Mouse (Mus musculus) heart, adult 2 months (tissue): ENCODE data around the gene Hpse2. TPM values are rescaled to one million over a fixed set of nuclear protein-coding genes. Genes with fewer than 3 reads are reported as not detected.

Experiments
- DNase-seq, 2 experiments: peaks; one replicate each; pipeline ENCODE4 v3.0.0; 2021
- H3K27ac ChIP-seq: fragments of 200-600 bp; 2 replicates; pipeline ENCODE4 v1.8.1; 2022
- H3K27me3 ChIP-seq: fragments of 200-500 bp; 2 replicates; pipeline ENCODE4 v1.6.1; 2012; ENCODE audit warnings: mild to moderate bottlenecking, low read length, inconsistent platforms, mixed read lengths; ENCODE audit not compliant: control insufficient read depth, insufficient read depth
- H3K36me3 ChIP-seq: fragments of 200-500 bp; 2 replicates; pipeline ENCODE4 v1.6.1; 2012; ENCODE audit warnings: low read length, inconsistent platforms; ENCODE audit not compliant: control insufficient read depth, insufficient read depth
- H3K4me1 ChIP-seq: fragments of 200-500 bp; 2 replicates; pipeline ENCODE4 v1.6.1; 2011; ENCODE audit warnings: low read length; ENCODE audit not compliant: control insufficient read depth, insufficient read depth
- H3K4me3 ChIP-seq: fragments of 200-600 bp; 2 replicates; pipeline ENCODE4 v1.8.1; 2022
- H3K79me2 ChIP-seq: fragments of 200-500 bp; replicated peaks from 2 replicates; pipeline ENCODE4 v1.6.1; 2012; ENCODE audit warnings: mild to moderate bottlenecking, inconsistent platforms, low read length, moderate library complexity, mixed read lengths; ENCODE audit not compliant: control insufficient read depth, insufficient read depth
- H3K9ac ChIP-seq: fragments of 200-500 bp; 2 replicates; pipeline ENCODE4 v1.6.1; 2012; ENCODE audit warnings: low read depth, mild to moderate bottlenecking, control low read depth, inconsistent platforms, low read length, mixed read lengths
- CTCF ChIP-seq: fragments of 200-600 bp; IDR thresholded peaks from 2 replicates; pipeline ENCODE4 v1.8.1; 2022; ENCODE audit warnings: antibody characterized with exemption, mild to moderate bottlenecking, moderate library complexity
- EP300 ChIP-seq: fragments of 200-500 bp; IDR thresholded peaks from 2 replicates; pipeline ENCODE4 v1.6.1; 2011; ENCODE audit warnings: low read depth, low read length, control low read depth; ENCODE audit not compliant: insufficient read depth
- POLR2A ChIP-seq: fragments of 200-500 bp; IDR thresholded peaks from 2 replicates; pipeline ENCODE4 v1.6.1; 2011; ENCODE audit warnings: mild to moderate bottlenecking, low read depth, low read length, control low read depth; ENCODE audit not compliant: insufficient read depth
- WGBS: fragments of 180-500 bp; shearing (Covaris S2); methylation state at CpG from one replicate; pipeline ENCODE4 v1.1.7; 2018; 5-methylcytosine and 5-hydroxymethylcytosine counted together
- intact Hi-C: fragments of 180-260 bp; cut with DNase I; formaldehyde crosslinking; loops from one replicate; pipeline ENCODE4 v1.15.1; 2025
- polyA plus RNA-seq: library from polyadenylated mRNA; depleted of rRNA; stranded (reverse); fragments of >200 nt; gene quantifications from 2 replicates; pipeline ENCODE4 v1.2.3, GENCODE M21; 2012
- total RNA-seq, 2 experiments: library from RNA; stranded (reverse); gene quantifications; 2 replicates each; pipeline ENCODE4 v1.2.3; 2021

Gene Hpse2
- total and polyA plus RNA-seq, 3 experiments, result 0.14 to 0.25 TPM; not detected in 1

GRCm38 (mm10) chr19:42779531-42780155 lies 608.5 kb downstream of the Hpse2 start, which contains the start of gene Hps1:
Hps1 (minus strand) TSS chr19:42779978.
- no peaks in the 10 kb centered on the region for H3K36me3 ChIP-seq
- H3K27ac ChIP-seq, result peak within 1 kb of the TSS; percentile 77
- H3K4me1 ChIP-seq, result no peaks in the 10 kb centered on the region
- peak within 1 kb of the TSS; percentile 47 for H3K4me3 ChIP-seq
- no peaks in the 10 kb centered on the region for H3K27me3 ChIP-seq
- WGBS, result 2% methylated on average over 43 of the region's 43 CpGs
- intact Hi-C loops, result loop anchor here (5.0 kb wide), 1 partner anchor 192 kb away; no protein-coding TSS in a partner anchor
- DNase-seq, result peak; percentile 89 to 92
- H3K9ac ChIP-seq, result peak within 1 kb of the TSS; percentile 68
- 0 out of 2 replicates have a peak, but pooled peaks have one; percentile 32 for TF ChIP-seq EP300
- peak; percentile 40 for TF ChIP-seq CTCF
- TF ChIP-seq POLR2A, result no peak
- H3K79me2 ChIP-seq, result no peaks in the 10 kb centered on the region

GRCm38 (mm10) chr19:42777801-42778200 lies 610.4 kb downstream of the Hpse2 start:
- H3K27me3 ChIP-seq, result no peaks in the 10 kb centered on the region
- no peak for TF ChIP-seq EP300
- peak; percentile 74 for TF ChIP-seq CTCF
- no peaks in the 10 kb centered on the region for H3K36me3 ChIP-seq
- H3K4me3 ChIP-seq, result no peak overlapping the region
- DNase-seq, result peak in 1 of 2 experiments; percentile 52
- intact Hi-C loops, result loop anchor here (2.0 to 5.0 kb wide), 2 partner anchors 25 to 190 kb away; partner anchors contain the start of gene Pyroxd2
- no peak overlapping the region for H3K27ac ChIP-seq
- H3K79me2 ChIP-seq, result no peaks in the 10 kb centered on the region
- no peaks in the 10 kb centered on the region for H3K4me1 ChIP-seq
- 77% methylated on average over 5 of the region's 5 CpGs for WGBS
- H3K9ac ChIP-seq, result no peak overlapping the region

GRCm38 (mm10) chr19:42776813-42777212 lies 611.3 kb downstream of the Hpse2 start:
- whole genome bisulfite sequencing, result 97% methylated on average over 1 of the region's 1 CpGs
- intact Hi-C loops, result loop anchor here (2.0 to 5.0 kb wide), 2 partner anchors 24 to 190 kb away; partner anchors contain the start of gene Pyroxd2
- no peak for TF ChIP-seq POLR2A
- TF ChIP-seq EP300, result no peak
- TF ChIP-seq CTCF, result peak; percentile 68
- Histone ChIP-seq H3K27ac (no peak overlapping the region), H3K4me3 (no peak overlapping the region), H3K79me2 (no peaks in the 10 kb centered on the region), H3K4me1 (no peaks in the 10 kb centered on the region), H3K9ac (no peak overlapping the region), H3K27me3 (no peaks in the 10 kb centered on the region), H3K36me3 (no peaks in the 10 kb centered on the region)
- no peak for DNase-seq

- no peaks in the 10 kb centered on the region for H3K36me3 ChIP-seq
- WGBS, result 68% methylated on average over 23 of the region's 23 CpGs
- no peak for DNase-seq
- intact Hi-C loops, result no loop called here
- H3K27ac ChIP-seq, result no peak overlapping the region
- no peaks in the 10 kb centered on the region for H3K4me1 ChIP-seq
- H3K9ac ChIP-seq, result no peak overlapping the region
- H3K4me3 ChIP-seq, result no peak overlapping the region
- H3K79me2 ChIP-seq, result no peaks in the 10 kb centered on the region
- no peaks in the 10 kb centered on the region for H3K27me3 ChIP-seq
- TF ChIP-seq CTCF (no peak), POLR2A (no peak)
These were observed 617.8 kb downstream of the Hpse2 start for GRCm38 (mm10) chr19:42770141-42770872.

- 90% methylated on average over 10 of the region's 10 CpGs for WGBS
- H3K4me1 ChIP-seq, result no peaks in the 10 kb centered on the region
- no peak for DNase-seq
- intact Hi-C loops, result no loop called here
- TF ChIP-seq EP300 (no peak), POLR2A (no peak), CTCF (no peak)
- no peak overlapping the region for H3K27ac ChIP-seq
- no peaks in the 10 kb centered on the region for H3K36me3 ChIP-seq
- H3K4me3 ChIP-seq, result no peak overlapping the region
- no peaks in the 10 kb centered on the region for H3K79me2 ChIP-seq
- no peak overlapping the region for H3K9ac ChIP-seq
- no peaks in the 10 kb centered on the region for H3K27me3 ChIP-seq
These were observed 618.5 kb downstream of the Hpse2 start for GRCm38 (mm10) chr19:42769648-42770047.

- intact Hi-C loops, result no loop called here
- no peaks in the 10 kb centered on the region for H3K36me3 ChIP-seq
- H3K4me1 ChIP-seq, result no peaks in the 10 kb centered on the region
- no peak overlapping the region for H3K4me3 ChIP-seq
- 85% methylated on average over 8 of the region's 8 CpGs for WGBS
- no peaks in the 10 kb centered on the region for H3K79me2 ChIP-seq
- H3K27me3 ChIP-seq, result no peaks in the 10 kb centered on the region
- H3K27ac ChIP-seq, result no peak overlapping the region
- no peak for DNase-seq
- H3K9ac ChIP-seq, result no peak overlapping the region
- TF ChIP-seq CTCF, result no peak
- no peak for TF ChIP-seq EP300
These were observed 620.8 kb downstream of the Hpse2 start for GRCm38 (mm10) chr19:42767361-42767760.
